Mouse (Mus musculus): ENCODE measurements around the gene Pwp2.

GRCm38 (mm10) chr10:78167333-78167732, 17.6 kb downstream of the Pwp2 start:
- TF ChIP-seq CTCF (IDR thresholded peaks at IDR 0.05; ENCODE audit: control insufficient read depth, insufficient read depth, insufficient read length) = no peak
- TF ChIP-seq USF1 (IDR thresholded peaks at IDR 0.05; ENCODE audit: low read depth) = no peak
- TF ChIP-seq MYOD1 (IDR thresholded peaks at IDR 0.05; ENCODE audit: control insufficient read depth, insufficient read length, low read depth) = no peak
- TF ChIP-seq CEBPB (IDR thresholded peaks at IDR 0.05; ENCODE audit: low read depth) = no peak
